Mouse (Mus musculus): ENCODE measurements around the gene Sprr2k.

DNA sequence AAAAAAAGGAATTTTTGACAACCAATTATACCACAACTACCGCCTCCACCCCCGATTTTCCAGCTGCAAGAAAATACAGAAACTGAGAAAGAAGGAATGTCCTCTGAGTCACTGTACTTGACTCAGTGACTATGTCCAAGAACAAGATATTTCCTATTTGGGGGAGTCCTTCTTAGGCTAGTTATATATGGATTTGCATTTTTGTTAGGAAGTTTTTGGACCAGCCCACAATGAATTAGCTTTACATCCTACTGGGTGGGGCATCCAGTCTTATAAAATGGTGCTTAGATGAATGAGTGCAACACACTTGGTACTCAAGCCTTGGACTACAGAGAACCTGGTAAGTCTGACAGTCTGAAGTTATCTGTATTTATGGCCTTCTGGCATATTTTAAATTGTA is at the start of gene Sprr2k:
- no peak for TF ChIP-seq HCFC1 (IDR thresholded peaks at IDR 0.05; ENCODE audit: borderline replicate concordance, insufficient read depth, low read length)
- no peak for TF ChIP-seq MAFK (IDR thresholded peaks at IDR 0.05; ENCODE audit: insufficient read depth, low read depth, low read length)
- no peak for TF ChIP-seq ZNF384 (IDR thresholded peaks at IDR 0.05; ENCODE audit: low read depth, low read length)
- TF ChIP-seq CHD2 (IDR thresholded peaks at IDR 0.05; ENCODE audit: low read depth, low read length) = no peak
- no peak for TF ChIP-seq ZC3H11A (IDR thresholded peaks at IDR 0.05; ENCODE audit: borderline replicate concordance, low read depth, low read length)
